Mouse (Mus musculus) MEL (cell line): Measurements from ENCODE around the gene Arsg. TPM values are rescaled to one million over a fixed set of nuclear protein-coding genes. Genes with fewer than 3 reads are reported as not detected.
"Not testable (repeated sequence)": the region's sequence is repeated elsewhere in the genome, so short reads cannot be mapped to it uniquely, and the experiment has no call there.

ENCODE experiments used
- DNase-seq: peaks from one replicate; pipeline ENCODE4 v3.0.0; 2011; ENCODE audit warnings: low read depth, low spot score
- H3K27ac ChIP-seq: 2 replicates; pipeline ENCODE4 v1.5.1; 2012; ENCODE audit warnings: low read depth, mild to moderate bottlenecking, control low read depth, low read length, moderate library complexity; ENCODE audit not compliant: control insufficient read depth
- H3K27me3 ChIP-seq, 2 experiments: fragments of 150-350 bp in 1 of 2; sonication (generic) in 1 of 2; 2 replicates each; pipeline ENCODE4 v1.6.1; 2012; ENCODE audit warnings: low read length in 2 of 2, mild to moderate bottlenecking in 2 of 2, improper control_type of control experiment in 1 of 2, moderate library complexity in 1 of 2; ENCODE audit not compliant: insufficient read depth in 2 of 2, control insufficient read depth in 1 of 2
- H3K36me3 ChIP-seq, 2 experiments: 2 replicates each; pipeline ENCODE4 v1.6.1; 2012 to 2014; ENCODE audit warnings: low read length in 2 of 2, improper control_type of control experiment in 1 of 2, inconsistent platforms in 1 of 2, mild to moderate bottlenecking in 1 of 2; ENCODE audit not compliant: insufficient read depth in 2 of 2, control insufficient read depth in 1 of 2
- H3K4me1 ChIP-seq, 2 experiments: fragments of 150-350 bp in 1 of 2; sonication (generic) in 1 of 2; 2 replicates each; pipeline ENCODE4 v1.6.1; 2012; ENCODE audit warnings: low read length in 2 of 2, improper control_type of control experiment in 1 of 2, mild to moderate bottlenecking in 1 of 2; ENCODE audit not compliant: insufficient read depth in 2 of 2, control insufficient read depth in 1 of 2
- H3K4me3 ChIP-seq, 2 experiments: fragments of 150-350 bp in 1 of 2; sonication (generic) in 1 of 2; 2 replicates each; pipeline ENCODE4 v1.5.1; 2012; ENCODE audit warnings: low read depth in 2 of 2, low read length in 2 of 2, mild to moderate bottlenecking in 2 of 2, moderate library complexity in 2 of 2, control low read depth in 1 of 2, improper control_type of control experiment in 1 of 2; ENCODE audit not compliant: control insufficient read depth in 1 of 2, insufficient read depth in 1 of 2
- H3K79me2 ChIP-seq: 2 replicates; pipeline ENCODE4 v1.6.1; 2012; ENCODE audit warnings: mild to moderate bottlenecking, low read length, moderate library complexity; ENCODE audit not compliant: control insufficient read depth, poor library complexity, insufficient read depth
- H3K9ac ChIP-seq: 2 replicates; pipeline ENCODE4 v1.6.1; 2012; ENCODE audit warnings: low read depth, mild to moderate bottlenecking, control low read depth, low read length, moderate library complexity; ENCODE audit not compliant: control insufficient read depth, poor library complexity, severe bottlenecking
- H3K9me3 ChIP-seq: fragments of 150-350 bp; sonication (generic); replicated peaks from 2 replicates; pipeline ENCODE4 v1.6.1; 2012; ENCODE audit warnings: mild to moderate bottlenecking, low read length, improper control_type of control experiment, moderate library complexity; ENCODE audit not compliant: insufficient read depth
- CHD2 ChIP-seq: IDR thresholded peaks from 2 replicates; pipeline ENCODE4 v1.6.1; 2011; ENCODE audit warnings: low read length, improper control_type of control experiment
- EP300 ChIP-seq, 2 experiments: IDR thresholded peaks; 2 replicates each; pipeline ENCODE4 v1.6.1; 2011; ENCODE audit warnings: improper control_type of control experiment in 2 of 2, low read length in 2 of 2, low read depth in 1 of 2, mild to moderate bottlenecking in 1 of 2
- ETS1 ChIP-seq: IDR thresholded peaks from 2 replicates; pipeline ENCODE4 v1.6.1; 2012; ENCODE audit warnings: low read depth, mild to moderate bottlenecking, inconsistent platforms, low read length, improper control_type of control experiment, moderate library complexity
- GABPA ChIP-seq: IDR thresholded peaks from 2 replicates; pipeline ENCODE4 v1.6.1; 2012; ENCODE audit warnings: low read depth, mild to moderate bottlenecking, inconsistent platforms, low read length, improper control_type of control experiment, moderate library complexity
- GATA1 ChIP-seq: IDR thresholded peaks from 2 replicates; pipeline ENCODE4 v1.6.1; 2011; ENCODE audit warnings: low read depth, low read length, improper control_type of control experiment
- HCFC1 ChIP-seq: IDR thresholded peaks from 2 replicates; pipeline ENCODE4 v1.6.1; 2012; ENCODE audit warnings: low read depth, mild to moderate bottlenecking, inconsistent platforms, low read length, improper control_type of control experiment, moderate library complexity
- JUND ChIP-seq: IDR thresholded peaks from 2 replicates; pipeline ENCODE4 v1.6.1; 2011; ENCODE audit warnings: low read depth, mild to moderate bottlenecking, improper control_type of control experiment, low read length
- MAX ChIP-seq: IDR thresholded peaks from 2 replicates; pipeline ENCODE4 v1.6.1; 2011; ENCODE audit warnings: low read length, improper control_type of control experiment
- MEF2A ChIP-seq: IDR thresholded peaks from 2 replicates; pipeline ENCODE4 v1.6.1; 2014; ENCODE audit warnings: low read depth, mild to moderate bottlenecking, inconsistent platforms, low read length, improper control_type of control experiment; ENCODE audit not compliant: poor library complexity, insufficient replicate concordance, severe bottlenecking; ENCODE audit errors: extremely low read depth
- MYC ChIP-seq: IDR thresholded peaks from 2 replicates; pipeline ENCODE4 v1.6.1; 2011; ENCODE audit warnings: low read depth, mild to moderate bottlenecking, low read length, improper control_type of control experiment, moderate library complexity
- POLR2AphosphoS2 ChIP-seq: IDR thresholded peaks from 2 replicates; pipeline ENCODE4 v1.6.1; 2011; ENCODE audit warnings: low read length, improper control_type of control experiment
- RCOR1 ChIP-seq: IDR thresholded peaks from 2 replicates; pipeline ENCODE4 v1.6.1; 2012; ENCODE audit warnings: low read depth, mild to moderate bottlenecking, inconsistent platforms, low read length, improper control_type of control experiment
- SIN3A ChIP-seq: IDR thresholded peaks from 2 replicates; pipeline ENCODE4 v1.6.1; 2012; ENCODE audit warnings: low read length, improper control_type of control experiment, inconsistent platforms
- TAL1 ChIP-seq: IDR thresholded peaks from 2 replicates; pipeline ENCODE4 v1.6.1; 2012; ENCODE audit warnings: mild to moderate bottlenecking, inconsistent platforms, low read length, moderate library complexity, mixed read lengths
- TBP ChIP-seq: IDR thresholded peaks from 2 replicates; pipeline ENCODE4 v1.8.0; 2011; ENCODE audit warnings: low read depth, low read length, improper control_type of control experiment
- TCF12 ChIP-seq: IDR thresholded peaks from 2 replicates; pipeline ENCODE4 v1.6.1; 2014; ENCODE audit warnings: low read depth, mild to moderate bottlenecking, inconsistent platforms, low read length, improper control_type of control experiment, moderate library complexity
- UBTF ChIP-seq: IDR thresholded peaks from 2 replicates; pipeline ENCODE4 v1.6.1; 2012; ENCODE audit warnings: low read depth, mild to moderate bottlenecking, inconsistent platforms, low read length, improper control_type of control experiment, moderate library complexity, borderline replicate concordance; ENCODE audit not compliant: insufficient read depth
- ZNF384 ChIP-seq: IDR thresholded peaks from 2 replicates; pipeline ENCODE4 v1.6.1; 2012; ENCODE audit warnings: low read depth, mild to moderate bottlenecking, inconsistent platforms, low read length, improper control_type of control experiment
- polyA plus RNA-seq, 2 experiments: library from polyadenylated mRNA; stranded (reverse) in 1 of 2; unstranded in 1 of 2; fragments of >175 nt in 1 of 2; fragments of >200 nt in 1 of 2; gene quantifications; 2 replicates each; pipeline versions ENCODE4 v1.2.1 to v1.2.4; 2012; ENCODE audit warnings: low replicate concordance in 2 of 2, low read depth in 1 of 2; ENCODE audit not compliant: insufficient read length in 2 of 2, insufficient read depth in 1 of 2, missing spikeins in 1 of 2
- total RNA-seq: library from RNA; depleted of rRNA; stranded (reverse); fragments of 300-350 nt; gene quantifications from 2 replicates; pipeline ENCODE4 v1.2.3, GENCODE M21; 2012

Arsg gene
- total and polyA plus RNA-seq, 3 experiments: 3.9 to 5.2 TPM; not detected in 1

DNA sequence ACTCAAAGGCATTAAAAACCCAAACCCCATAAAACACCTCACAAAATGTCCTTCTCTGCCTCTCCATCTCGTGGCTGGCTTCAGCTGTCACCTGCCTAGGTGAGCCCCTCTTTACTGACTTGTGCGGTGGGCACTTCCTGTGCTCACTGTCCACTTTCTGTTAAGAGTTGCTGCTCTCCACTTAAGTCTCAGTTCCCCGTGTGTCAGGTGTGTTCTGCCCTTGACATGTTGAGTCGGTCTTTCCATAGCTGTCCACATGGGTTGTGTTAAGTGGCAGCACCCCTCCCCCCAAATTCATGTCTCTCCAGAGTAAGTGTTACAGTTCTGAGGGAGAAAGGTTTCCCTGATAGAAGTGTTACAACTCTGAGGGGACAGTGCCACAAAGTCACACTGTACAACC lies 18.7 kb downstream of the Arsg start:
- Histone ChIP-seq H3K27ac (no peak overlapping the region), H3K4me1 (peaks cover 14 to 38% of the 10 kb centered on the region in 2 experiments)
- TF ChIP-seq MEF2A: no peak
- TF ChIP-seq POLR2AphosphoS2: no peak
- TF ChIP-seq GABPA: no peak
- TF ChIP-seq UBTF: no peak
- TF ChIP-seq CHD2: no peak

DNA sequence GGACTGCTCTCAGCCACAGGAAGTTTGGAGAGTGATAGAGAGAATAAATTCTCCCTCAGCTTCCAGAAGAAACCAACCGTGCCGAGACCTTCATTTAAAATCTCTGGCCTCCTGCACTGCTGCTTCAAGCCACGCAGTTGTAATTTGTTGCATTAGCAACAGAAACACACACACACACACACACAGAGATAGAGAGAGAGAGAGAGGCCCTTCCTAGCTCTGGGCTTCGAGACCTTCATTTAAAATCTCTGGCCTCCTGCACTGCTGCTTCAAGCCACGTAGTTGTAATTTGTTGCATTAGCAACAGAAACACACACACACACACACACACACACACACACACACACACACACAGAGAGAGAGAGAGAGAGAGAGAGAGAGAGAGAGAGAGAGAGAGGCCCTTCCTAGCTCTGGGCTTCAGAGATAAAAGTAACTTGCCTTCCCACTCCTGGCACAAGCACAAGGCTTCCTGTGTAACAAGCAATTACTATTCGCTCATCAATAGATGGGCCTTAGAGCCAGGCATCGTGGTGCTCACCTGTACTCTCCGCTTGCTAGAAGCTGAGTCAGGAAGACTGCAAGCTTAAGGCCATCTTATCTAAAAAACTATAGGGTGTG lies 19.8 kb downstream of the Arsg start:
- not testable (repeated sequence) for H3K79me2 ChIP-seq
- TF ChIP-seq TAL1 (peak; percentile 63), HCFC1 (peak; percentile 29; the same call in 1 of the 2 replicates), GATA1 (peak; percentile 60; the same call in 1 of the 2 replicates), EP300 (IDR thresholded peaks at IDR 0.05; ENCODE audit: low read depth in 1 of 2, low read length in 2 of 2) (peak; percentile 75 to 77), ZNF384 (peak; percentile 32; the same call in 1 of the 2 replicates), TBP (0 out of 2 replicates have a peak, but pooled peaks have one; percentile 17), TCF12 (peak; percentile 87), ETS1 (peak; percentile 71), MYC (0 out of 2 replicates have a peak, but pooled peaks have one; percentile 46), JUND (peak; percentile 98), SIN3A (peak; percentile 56; the same call in 1 of the 2 replicates), RCOR1 (peak; percentile 20; the same call in 1 of the 2 replicates), MAX (0 out of 2 replicates have a peak, but pooled peaks have one; percentile 38)
- TF ChIP-seq, all 39 proteins: peak for 13; not testable (repeated sequence) for 26
- not testable (repeated sequence) for H3K4me3 ChIP-seq, H3K9me3 ChIP-seq, H3K27me3 ChIP-seq
- H3K27ac ChIP-seq: peak overlapping the region; percentile 26; the same call in 1 of the 2 replicates
- DNase-seq: peak; percentile 72
- peaks cover 0 to 27% of the 10 kb centered on the region in 2 experiments; a peak in 2 of 4 replicates for H3K36me3 ChIP-seq
- H3K4me1 ChIP-seq: peaks cover 17 to 46% of the 10 kb centered on the region in 2 experiments
- H3K9ac ChIP-seq: peak overlapping the region; percentile 5; the same call in 1 of the 2 replicates

More for the DNA sequence above, 18.7 kb downstream of the Arsg start:
- H3K4me3 ChIP-seq: no peak overlapping the region
- H3K27me3 ChIP-seq: no peaks in the 10 kb centered on the region
- no peaks in the 10 kb centered on the region for H3K9me3 ChIP-seq
- peaks cover 0 to 22% of the 10 kb centered on the region in 2 experiments; a peak in 2 of 4 replicates for H3K36me3 ChIP-seq
- DNase-seq: no peak
- H3K79me2 ChIP-seq: no peaks in the 10 kb centered on the region
- no peak overlapping the region for H3K9ac ChIP-seq
